Mouse (Mus musculus) thymus, adult 2 months (tissue): ENCODE measurements around the gene Sept10.

Source experiments
- CTCF ChIP-seq: fragments of 200-500 bp; IDR thresholded peaks from 2 replicates; pipeline ENCODE4 v1.5.1; 2012; ENCODE audit warnings: mild to moderate bottlenecking, control low read depth, low read length, moderate library complexity, borderline replicate concordance; ENCODE audit not compliant: control insufficient read depth, poor library complexity, insufficient read depth; ENCODE audit errors: extremely low read depth
- POLR2A ChIP-seq: fragments of 200-500 bp; IDR thresholded peaks from 2 replicates; pipeline ENCODE4 v1.6.1; 2012; ENCODE audit warnings: mild to moderate bottlenecking, low read length, control low read depth, moderate library complexity; ENCODE audit not compliant: control insufficient read depth, poor library complexity, insufficient read depth; ENCODE audit errors: extremely low read depth

GRCm38 (mm10) chr10:59131926-59132628, 89.6 kb downstream of the Sept10 start:
- TF ChIP-seq CTCF (no peak), POLR2A (no peak)
